Mouse (Mus musculus) left cerebral cortex, adult 8-10 months (tissue): ENCODE measurements at regions not wholly inside any gene's neighbourhood (a gene's known extent, or its start where the extent isn't known, plus 50 kb on each side); places are given as distances from the start of the nearest gene placed in this dataset.

Source experiments
- DNase-seq, 2 experiments: peaks; one replicate each; pipeline ENCODE4 v3.0.0; 2022; ENCODE audit warnings: low spot score in 2 of 2

DNA sequence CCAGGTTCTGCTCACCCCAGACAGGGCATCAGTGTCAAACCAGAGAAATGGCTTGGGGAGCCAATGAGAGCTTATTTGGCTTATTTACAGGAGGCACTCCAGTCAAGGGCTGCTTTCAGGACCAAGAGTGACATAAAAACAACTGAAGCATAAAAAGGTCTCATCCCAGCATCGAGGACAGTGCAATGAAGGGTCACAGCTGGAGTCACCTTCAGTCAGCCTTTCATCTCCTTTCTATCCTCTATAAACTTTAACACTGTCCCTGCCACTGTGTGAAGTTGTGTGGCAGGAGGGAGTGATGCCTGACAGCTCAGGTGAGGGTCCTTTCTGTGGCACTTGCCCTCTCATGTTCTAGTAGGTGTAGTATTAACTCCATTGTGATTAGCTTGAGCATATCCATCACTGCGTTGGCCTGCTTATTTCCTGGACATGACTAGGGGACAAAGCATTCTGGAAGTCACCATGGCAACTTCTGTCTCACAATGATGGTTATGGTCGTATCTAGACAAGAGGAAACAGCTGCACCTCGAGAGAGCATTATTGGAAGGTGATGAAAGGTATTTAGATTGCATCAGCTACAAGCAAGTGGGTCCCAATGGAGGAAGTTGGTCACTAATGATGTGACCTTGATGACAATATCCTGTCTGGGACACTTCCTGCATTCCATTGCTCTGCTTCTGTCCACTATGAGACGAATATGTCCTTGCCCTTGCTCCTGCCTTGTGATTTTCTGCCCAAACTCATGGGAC is 87.8 kb upstream of the Enpp6 start:
- no peak for DNase-seq

DNA sequence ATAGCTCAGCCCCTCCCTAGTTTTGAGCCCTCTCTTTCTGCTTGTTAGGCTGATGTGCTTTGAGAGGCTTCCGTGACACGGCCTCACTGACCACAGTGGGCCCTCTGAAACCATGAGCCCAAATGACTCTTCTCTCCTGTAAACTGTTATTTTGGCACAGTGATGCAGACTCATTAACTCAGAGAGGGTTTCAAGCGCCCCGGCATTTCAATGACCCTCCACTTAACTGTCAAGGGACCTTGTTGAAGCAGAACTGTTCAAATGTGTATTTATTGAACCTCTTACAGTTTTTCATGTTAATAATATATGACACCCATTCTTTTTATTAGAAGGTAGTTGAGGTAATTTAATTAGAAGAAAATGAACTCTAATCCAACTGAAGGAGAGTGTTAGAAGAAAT is 85.9 kb upstream of the Enpp6 start:
- no peak for DNase-seq

DNA sequence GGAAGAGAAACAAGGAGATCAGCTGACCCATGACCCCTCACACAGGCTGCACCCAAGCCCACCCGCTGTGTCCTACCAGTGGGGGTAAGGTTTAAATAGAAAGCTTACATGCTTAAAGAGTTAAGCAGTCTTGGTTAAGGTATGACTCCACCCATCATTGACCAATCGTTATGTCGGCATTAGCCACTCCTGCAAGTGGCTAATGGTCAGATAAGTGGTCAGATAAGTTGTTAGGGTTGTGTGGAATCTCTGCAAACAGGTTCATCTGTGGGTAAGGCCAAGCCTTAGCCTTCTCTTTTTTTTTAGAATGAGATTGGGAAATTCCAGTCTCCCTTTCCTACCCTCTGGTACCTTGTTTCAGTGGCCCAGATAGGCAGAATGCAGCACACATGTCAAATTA is 82.0 kb upstream of the Enpp6 start:
- DNase-seq, result no peak

DNA sequence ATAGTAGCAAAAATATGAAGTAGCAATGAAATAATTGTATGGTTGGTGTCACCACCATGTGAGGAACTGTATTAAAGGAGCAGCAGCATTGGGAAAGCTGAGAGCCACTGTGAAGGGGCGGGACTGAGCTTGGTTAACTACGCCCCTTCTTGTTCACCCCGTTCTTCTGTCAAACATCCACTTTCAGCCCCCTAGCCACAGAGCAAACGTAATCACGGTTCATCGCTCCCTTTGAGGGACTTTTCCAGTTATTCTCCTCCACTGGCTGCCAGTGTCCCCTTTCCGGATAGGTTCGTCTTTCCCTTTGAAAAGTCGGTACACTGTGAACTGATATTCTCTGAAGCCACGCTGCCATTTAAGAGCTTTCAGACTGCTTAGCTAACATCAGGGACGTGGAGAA is 79.3 kb upstream of the Enpp6 start:
- no peak for DNase-seq

DNA sequence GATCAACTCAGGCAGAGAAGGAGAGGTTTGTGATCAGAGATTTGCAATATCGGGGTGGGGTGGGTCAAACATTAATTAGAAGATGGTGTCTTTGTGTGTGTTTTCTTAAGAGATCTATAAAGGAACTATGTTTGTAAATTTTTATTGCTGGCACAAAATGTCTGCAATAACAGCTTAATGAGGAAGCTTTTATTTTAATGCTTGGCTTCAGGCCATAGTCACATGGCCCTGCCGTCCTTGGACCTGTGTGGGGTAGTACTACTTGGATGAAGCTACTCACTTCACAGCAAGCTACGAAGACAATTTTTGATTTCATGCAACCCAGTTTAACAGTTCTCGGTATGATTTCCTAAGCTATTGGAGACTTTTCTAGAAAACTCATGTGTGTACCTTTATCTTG is 78.5 kb upstream of the Enpp6 start:
- no peak for DNase-seq

DNA sequence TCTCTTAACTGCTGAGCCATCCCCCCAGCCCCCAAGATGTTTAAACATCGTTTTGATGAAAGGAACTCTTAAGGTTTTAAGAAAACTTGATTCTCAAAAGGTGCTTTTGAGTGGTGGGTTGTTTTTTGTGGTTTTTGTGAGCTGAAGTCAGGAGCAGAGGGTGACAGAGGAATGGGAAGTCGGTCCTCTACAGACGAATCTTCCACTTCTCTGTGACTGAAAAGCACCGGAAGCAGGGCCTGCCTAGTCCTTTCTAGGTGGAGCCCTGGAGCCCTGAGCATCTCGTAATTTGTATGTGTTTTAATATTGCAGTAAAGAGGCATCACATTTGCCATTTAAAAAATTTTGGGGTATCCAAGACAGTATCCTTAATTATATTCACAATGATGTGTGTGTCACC is 72.7 kb upstream of the Enpp6 start:
- DNase-seq, result no peak

DNA sequence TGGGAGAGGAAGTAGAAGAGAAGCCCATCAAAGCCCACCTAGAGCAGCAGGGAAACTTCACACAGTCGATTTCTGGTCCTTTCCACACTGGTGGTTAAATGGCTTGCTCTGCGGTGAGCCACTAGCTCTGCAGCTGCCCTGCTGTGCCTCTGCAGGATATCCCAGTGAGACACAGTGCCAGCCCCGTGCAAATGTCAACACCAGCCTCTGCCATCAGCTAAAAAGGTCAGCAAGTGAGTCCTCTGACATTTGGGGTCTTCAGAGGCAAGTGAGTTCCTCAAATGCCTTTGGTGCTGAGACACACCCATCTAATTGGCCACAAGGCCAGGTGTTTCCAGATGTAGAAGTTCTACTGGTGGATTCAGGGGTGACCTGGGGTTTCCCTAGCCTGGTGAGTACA is 66.6 kb upstream of the Enpp6 start:
- no peak for DNase-seq

DNA sequence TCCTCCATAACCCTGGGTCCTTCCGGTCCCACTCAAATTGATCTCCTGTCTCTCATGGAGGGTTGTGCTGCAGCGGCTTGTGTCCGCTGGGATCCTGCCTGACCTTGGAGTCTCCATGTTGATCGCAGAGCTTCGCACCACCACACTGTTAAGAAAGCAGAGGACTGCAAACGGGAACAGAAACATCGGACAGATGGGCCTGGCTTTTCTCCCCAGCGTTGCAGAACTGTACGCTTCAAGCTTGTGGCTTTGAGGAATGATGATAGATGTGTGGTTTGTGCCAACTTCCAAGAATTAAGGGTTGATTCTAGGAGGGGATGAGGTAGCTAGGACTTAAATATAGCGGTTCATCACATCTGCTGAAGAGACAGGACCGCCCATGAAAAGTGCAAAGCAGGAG is 65.6 kb upstream of the Enpp6 start:
- DNase-seq, result no peak

DNA sequence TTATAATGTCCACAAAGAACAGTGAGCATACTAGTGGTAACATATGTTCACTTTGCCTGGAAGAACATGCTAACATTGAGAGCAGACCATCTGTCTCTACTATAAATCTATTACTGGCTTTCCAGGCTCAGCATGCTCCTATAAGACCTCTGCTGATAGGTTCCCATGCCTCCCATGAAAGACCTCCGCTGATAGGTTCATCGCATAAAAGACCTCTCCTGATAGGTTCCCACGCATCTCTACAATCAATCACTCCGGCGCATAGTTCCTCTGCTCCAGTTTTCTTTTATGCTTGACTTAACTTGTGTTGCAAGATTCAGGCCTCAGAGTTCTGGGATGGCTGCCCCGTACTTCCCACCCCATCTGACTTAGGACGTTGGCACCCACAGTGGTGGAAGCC is 65.1 kb upstream of the Enpp6 start:
- DNase-seq, result no peak

DNA sequence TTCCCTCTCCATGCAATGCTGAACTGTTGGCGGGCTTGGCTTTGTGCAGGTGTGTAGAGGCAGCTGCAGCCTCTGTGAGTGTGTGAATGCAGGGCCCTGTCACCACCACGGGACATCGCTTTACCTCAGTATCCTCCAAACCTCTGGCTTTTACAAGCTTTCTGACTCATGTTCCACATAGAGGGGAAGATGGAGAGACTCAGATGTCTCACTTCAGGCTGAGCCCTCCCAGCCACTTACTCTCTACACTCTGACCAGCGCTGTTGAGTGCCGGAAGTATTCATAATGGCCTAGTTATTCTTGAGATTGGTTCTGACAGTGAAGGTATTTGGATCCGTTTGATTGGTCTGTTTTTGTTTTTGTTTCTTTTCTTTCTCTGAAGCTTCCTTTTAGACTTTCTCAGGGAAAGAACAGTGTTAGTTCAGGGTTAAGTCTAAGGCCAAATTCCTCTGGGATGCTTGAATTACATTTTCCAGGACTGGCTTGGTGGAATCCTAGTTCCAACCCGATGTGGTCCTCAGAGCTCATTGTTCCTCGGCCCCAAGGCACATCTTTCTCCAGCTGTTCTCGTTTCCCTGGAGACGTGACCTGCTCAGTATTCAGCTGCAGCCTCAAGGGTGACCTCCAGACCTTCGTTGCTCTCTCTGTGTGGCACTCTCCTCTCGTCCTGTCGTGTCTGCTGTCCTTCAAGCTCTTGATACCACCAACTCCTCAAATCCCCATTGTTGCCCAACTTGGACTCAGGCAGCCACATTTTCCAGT is 61.7 kb upstream of the Enpp6 start:
- DNase-seq, result no peak

DNA sequence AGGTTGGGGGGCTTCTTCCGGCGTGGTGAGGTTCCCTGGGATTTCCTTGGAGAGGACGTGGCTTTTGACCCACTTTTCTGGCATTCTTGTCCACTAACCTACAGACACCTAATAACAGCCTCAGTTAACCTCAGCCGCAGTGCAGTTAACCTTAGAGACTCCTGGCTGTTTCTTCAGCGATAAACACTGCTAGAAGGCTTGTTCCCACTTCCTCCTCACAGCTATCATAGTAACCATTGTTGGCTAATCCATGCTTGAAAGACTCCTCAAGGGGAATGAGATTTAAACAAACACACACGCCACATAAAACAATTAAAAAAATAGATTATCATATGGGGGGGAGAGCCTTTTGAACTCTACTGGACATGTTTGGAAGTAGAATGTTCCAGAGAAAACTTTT is 58.0 kb upstream of the Enpp6 start:
- DNase-seq, result no peak

DNA sequence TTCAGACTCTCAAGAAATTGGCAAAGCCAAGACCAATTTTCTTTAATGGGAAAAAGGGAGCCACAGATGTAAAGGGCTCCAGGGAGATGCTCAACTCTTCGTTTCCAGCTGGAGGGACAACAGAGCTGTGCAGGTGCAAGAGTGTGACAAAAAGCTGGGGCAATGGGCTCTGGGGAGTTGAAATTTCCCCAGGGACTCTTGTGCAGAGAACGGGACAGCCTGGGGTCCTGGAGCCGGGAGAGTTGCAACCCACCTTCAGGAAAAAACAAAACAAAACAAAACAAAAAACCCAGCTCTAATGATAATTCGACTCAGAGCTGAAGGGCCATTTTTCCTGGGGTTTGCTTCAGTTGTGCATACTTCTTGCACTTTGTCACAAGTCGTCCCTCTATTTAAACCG is 57.0 kb upstream of the Enpp6 start:
- DNase-seq, result no peak

DNA sequence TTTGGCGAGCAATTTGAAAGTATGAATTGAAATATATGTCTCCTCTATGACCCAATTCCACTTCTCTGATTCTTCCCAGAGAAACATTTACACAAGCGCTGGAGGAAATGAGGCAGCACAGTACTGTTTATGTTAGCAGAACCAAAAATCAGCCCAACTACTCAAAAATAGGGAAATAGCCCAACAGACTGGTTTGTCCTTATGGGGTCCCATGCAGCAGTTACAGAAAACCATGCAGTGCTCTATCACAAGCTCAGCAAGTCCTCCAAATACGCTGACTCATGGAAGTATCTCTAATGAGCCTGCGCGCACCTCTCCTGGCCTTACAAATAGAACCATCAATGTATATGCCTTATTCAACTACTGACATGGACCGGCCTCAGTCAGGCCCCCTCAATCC is 55.4 kb upstream of the Enpp6 start:
- no peak for DNase-seq

DNA sequence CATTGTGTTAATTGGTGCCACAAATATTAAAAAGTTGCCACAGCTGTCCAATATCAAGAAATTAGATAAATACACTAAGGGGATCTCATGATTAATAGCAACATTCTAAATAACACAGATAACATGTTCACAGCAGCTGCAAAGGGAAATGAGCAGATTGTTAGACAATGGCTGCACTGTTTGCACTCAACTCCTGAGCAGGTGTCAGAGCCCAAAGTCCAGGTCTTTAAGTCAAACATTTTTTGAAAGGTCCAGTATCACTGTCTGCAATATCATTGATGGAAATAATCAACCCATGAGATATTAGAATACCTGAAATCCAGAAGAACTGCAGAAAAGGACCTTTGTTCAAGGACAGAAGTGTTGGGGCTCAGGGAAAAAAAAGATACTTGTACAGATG is 53.4 kb upstream of the Enpp6 start:
- DNase-seq, result no peak

DNA sequence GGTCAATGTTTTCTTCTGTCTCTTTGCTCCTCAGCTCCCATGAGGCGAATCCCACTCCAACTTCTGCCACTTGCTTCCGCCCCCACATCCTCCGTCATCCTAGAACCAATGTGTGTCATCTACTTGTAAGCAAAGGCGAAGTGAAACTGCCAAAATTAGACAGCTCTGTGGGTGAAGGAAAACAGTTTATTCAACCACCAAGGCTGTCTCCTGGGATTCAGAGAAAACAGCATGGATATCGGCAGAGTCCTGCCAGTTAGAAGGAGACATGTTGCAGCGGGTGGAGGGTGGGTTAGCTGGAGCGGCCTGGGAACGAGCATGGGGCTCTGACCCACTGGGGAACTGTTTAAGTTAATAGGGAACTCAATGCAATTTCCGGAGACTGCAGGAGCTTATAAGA is 52.4 kb upstream of the Enpp6 start:
- peak; percentile 28 to 82 for DNase-seq

DNA sequence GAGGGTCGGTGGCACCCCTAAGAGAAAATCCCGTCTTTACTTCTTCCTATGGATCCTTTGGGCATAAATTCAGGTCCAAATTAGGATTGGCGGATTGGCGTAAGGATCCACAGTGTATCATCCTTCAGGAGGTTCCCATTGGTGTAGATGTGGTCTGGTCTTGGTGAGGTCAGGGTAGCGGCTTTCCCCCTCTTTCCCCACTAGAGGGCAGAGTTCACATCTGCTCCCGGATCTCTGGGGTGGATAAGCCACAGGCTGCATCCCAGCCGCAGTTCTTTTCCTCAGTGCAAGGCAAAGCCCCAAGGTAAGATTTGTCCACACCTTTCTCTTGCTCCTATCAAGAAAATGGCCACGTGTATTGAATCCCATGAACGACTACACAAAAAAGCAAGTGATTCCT is 51.8 kb upstream of the Enpp6 start:
- peak in 1 of 2 experiments; percentile 21 for DNase-seq

DNA sequence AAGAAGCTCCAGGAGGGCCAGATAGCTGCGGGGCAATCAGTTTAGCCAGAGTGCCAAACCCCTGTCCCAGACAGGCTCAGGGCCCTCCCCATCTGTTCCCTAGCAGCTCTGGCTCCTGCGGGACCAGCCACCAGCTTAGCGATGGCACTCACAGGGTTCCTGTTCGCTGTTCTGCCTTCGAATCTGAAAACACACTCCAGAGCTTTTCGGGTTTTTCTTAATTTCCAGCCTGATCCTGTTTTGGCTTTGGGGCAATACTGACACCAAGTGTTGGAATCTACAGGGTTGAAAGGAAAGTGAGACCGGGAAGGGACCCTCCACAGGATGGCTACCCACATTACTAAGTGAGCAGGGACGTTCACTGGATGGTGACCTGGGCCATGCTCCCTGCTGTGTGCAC is 50.6 kb upstream of the Enpp6 start:
- DNase-seq, result no peak
